Mouse (Mus musculus): ENCODE measurements at regions not wholly inside any gene's neighbourhood (a gene's known extent, or its start where the extent isn't known, plus 50 kb on each side); places are given as distances from the start of the nearest gene placed in this dataset.

DNA sequence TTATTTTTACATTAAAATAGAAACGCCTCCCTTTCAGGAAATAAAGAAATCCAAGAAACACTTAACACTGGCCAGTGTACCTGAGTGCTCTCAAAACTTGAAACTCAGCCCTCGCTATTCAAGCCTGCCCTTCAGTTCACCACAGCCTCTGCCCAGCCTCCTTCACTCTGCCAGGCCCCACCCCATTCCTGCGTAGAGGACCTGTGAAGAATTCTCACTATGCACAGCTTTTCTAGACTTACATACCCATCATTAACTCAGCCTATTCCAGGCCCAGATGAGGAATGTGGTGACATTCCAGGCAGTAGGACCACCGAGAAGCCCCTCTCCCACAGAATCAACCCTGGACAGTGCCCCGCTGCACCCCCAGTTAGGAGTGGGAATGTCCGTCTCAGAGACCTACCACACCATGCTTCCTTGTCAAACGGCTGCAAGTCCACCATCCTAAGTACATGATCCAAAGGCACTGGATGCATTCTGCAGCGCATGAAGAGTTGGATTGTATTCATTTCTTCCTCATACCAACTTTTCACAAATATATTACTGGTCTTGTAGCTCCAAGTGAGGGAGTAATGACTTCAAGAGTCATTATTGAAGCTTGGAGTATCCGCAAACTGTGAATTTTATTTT, 150.0 kb upstream of the Cdkn3 start:
- Histone ChIP-seq H3K4me2 (ENCODE audit: low read depth) (no peak overlapping the region), H3K79me2 (ENCODE audit: control insufficient read depth, insufficient read depth) (no peaks in the 10 kb centered on the region), H3ac (ENCODE audit: control insufficient read depth, insufficient read length) (no peak overlapping the region), H3K4me3 (no peak overlapping the region), H3K27me3 (ENCODE audit: control insufficient read depth, insufficient read depth, insufficient read length) (no peaks in the 10 kb centered on the region), H3K36me3 (ENCODE audit: control insufficient read depth, insufficient read depth) (no peaks in the 10 kb centered on the region)
- TF ChIP-seq MYOD1 (IDR thresholded peaks at IDR 0.05; ENCODE audit: control insufficient read depth in 1 of 3, insufficient read length in 2 of 3, low read depth in 2 of 3) (no peak), MYOG (IDR thresholded peaks at IDR 0.05; ENCODE audit: control insufficient read depth in 1 of 3, insufficient read depth in 1 of 3, insufficient read length in 2 of 3, low read depth in 2 of 3) (no peak), SRF (IDR thresholded peaks at IDR 0.05; ENCODE audit: control insufficient read depth, insufficient read length, low read depth) (no peak), REST (IDR thresholded peaks at IDR 0.05; ENCODE audit: insufficient read depth, insufficient read length) (no peak), CEBPB (IDR thresholded peaks at IDR 0.05; ENCODE audit: insufficient read depth, poor library complexity, severe bottlenecking) (no peak), USF1 (IDR thresholded peaks at IDR 0.05; ENCODE audit: low read depth) (no peak), MAX (IDR thresholded peaks at IDR 0.05; ENCODE audit: low read depth) (no peak), POLR2A (IDR thresholded peaks at IDR 0.05; ENCODE audit: insufficient read length, low read depth) (no peak), POLR2AphosphoS2 (IDR thresholded peaks at IDR 0.05; ENCODE audit: insufficient read length, low read depth) (no peak), TCF3 (IDR thresholded peaks at IDR 0.05; ENCODE audit: insufficient read length, low read depth) (no peak), E2F4 (IDR thresholded peaks at IDR 0.05; ENCODE audit: insufficient read depth) (no peak), TCF12 (IDR thresholded peaks at IDR 0.05; ENCODE audit: insufficient read depth, poor library complexity, severe bottlenecking) (no peak)

DNA sequence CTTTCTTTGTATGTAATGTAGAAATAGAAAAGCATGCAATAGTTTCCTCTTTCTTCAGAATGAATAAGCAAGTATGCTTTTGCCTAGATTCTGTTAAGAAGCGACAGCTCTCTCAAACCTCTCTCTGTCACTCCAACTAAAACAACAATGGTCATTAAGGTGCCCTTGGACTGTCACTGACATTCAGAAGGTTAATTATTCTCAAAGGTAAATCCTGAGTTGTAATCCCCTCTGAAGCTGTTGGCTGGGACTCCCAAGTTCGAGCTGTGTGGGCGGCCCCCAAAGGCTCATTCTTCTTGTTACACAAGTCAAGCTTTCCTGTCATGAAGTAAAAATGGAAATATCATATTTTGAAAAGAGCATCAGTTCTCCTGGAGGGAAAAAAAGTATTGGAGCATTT, 153.6 kb upstream of the Cdkn3 start:
- H3K79me2 ChIP-seq (ENCODE audit: control insufficient read depth, insufficient read depth): no peaks in the 10 kb centered on the region
- no peaks in the 10 kb centered on the region for H3K27me3 ChIP-seq (ENCODE audit: control insufficient read depth, insufficient read depth, insufficient read length)
- H3K4me2 ChIP-seq (ENCODE audit: low read depth): no peak overlapping the region
- H3ac ChIP-seq (ENCODE audit: control insufficient read depth, insufficient read length): no peak overlapping the region
- TF ChIP-seq REST (IDR thresholded peaks at IDR 0.05; ENCODE audit: insufficient read depth, insufficient read length) (no peak), POLR2A (IDR thresholded peaks at IDR 0.05; ENCODE audit: insufficient read length, low read depth) (no peak), TCF12 (IDR thresholded peaks at IDR 0.05; ENCODE audit: insufficient read depth, poor library complexity, severe bottlenecking) (no peak)
- no peak overlapping the region for H3K4me3 ChIP-seq
- no peaks in the 10 kb centered on the region for H3K36me3 ChIP-seq (ENCODE audit: control insufficient read depth, insufficient read depth)

DNA sequence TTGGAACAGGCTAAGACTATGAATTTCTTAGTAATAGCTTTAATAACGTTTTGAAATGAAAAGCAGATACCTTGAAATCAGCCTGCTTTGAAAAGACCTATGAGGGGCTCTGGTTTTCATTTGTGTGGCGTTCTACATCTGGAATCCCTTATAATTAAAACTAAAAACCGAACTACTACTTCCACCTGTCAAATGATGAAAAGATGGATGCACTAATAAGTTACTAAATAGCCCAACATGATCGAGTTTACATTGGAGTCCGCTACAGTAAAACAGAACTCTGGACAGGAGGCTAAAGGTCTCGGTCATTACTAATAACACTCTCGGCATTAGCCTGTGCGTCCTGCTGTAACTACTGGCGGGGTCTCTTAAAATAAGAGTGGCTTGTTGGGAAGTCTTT, 154.3 kb upstream of the Cdkn3 start:
- Histone ChIP-seq H3ac (ENCODE audit: control insufficient read depth, insufficient read length) (no peak overlapping the region), H3K36me3 (ENCODE audit: control insufficient read depth, insufficient read depth) (no peaks in the 10 kb centered on the region), H3K4me2 (ENCODE audit: low read depth) (no peak overlapping the region), H3K79me2 (ENCODE audit: control insufficient read depth, insufficient read depth) (no peaks in the 10 kb centered on the region), H3K4me3 (no peak overlapping the region), H3K27me3 (ENCODE audit: control insufficient read depth, insufficient read depth, insufficient read length) (no peaks in the 10 kb centered on the region)
- TF ChIP-seq MAX (IDR thresholded peaks at IDR 0.05; ENCODE audit: low read depth) (no peak), MYOD1 (IDR thresholded peaks at IDR 0.05; ENCODE audit: control insufficient read depth in 1 of 3, insufficient read length in 2 of 3, low read depth in 2 of 3) (no peak), USF1 (IDR thresholded peaks at IDR 0.05; ENCODE audit: low read depth) (no peak), POLR2A (IDR thresholded peaks at IDR 0.05; ENCODE audit: insufficient read length, low read depth) (no peak), MYOG (IDR thresholded peaks at IDR 0.05; ENCODE audit: control insufficient read depth in 1 of 3, insufficient read depth in 1 of 3, insufficient read length in 2 of 3, low read depth in 2 of 3) (no peak), E2F4 (IDR thresholded peaks at IDR 0.05; ENCODE audit: insufficient read depth) (no peak), SRF (IDR thresholded peaks at IDR 0.05; ENCODE audit: control insufficient read depth, insufficient read length, low read depth) (no peak)

DNA sequence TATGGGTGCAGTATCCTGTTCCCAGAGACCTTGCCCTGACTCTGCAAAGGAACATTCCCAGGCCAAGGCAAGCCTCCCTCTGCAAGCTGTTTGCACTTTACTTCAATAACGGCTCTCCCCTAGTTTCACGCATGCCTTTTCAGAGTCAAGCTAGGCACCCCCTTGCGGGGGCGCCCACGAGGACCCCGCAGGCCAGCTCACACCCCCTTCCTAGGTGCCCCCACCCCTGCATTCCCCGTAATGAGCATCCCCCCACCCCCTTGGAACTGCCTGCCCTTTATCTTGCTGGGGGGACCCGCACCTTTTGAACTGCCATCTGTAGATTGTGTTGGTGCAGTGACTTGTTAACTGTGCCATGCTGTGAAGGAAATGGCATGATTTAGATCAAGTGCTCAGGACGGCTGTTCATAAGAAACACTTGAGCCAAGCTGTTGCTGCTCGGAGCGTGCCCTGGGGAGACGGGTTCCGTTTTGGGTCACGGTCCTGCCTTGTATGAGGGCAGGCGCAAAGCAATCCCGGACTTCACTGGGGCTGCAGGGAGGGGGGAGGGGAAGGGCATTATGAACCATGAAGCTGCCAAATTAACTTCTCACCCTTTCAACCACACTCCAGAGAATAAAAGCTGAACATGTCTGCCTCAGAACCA, 155.3 kb upstream of the Cdkn3 start:
- TF ChIP-seq TCF12 (IDR thresholded peaks at IDR 0.05; ENCODE audit: insufficient read depth, poor library complexity, severe bottlenecking) (no peak), MYOG (IDR thresholded peaks at IDR 0.05; ENCODE audit: control insufficient read depth in 1 of 3, insufficient read depth in 1 of 3, insufficient read length in 2 of 3, low read depth in 2 of 3) (no peak), SRF (IDR thresholded peaks at IDR 0.05; ENCODE audit: control insufficient read depth, insufficient read length, low read depth) (no peak), TCF3 (IDR thresholded peaks at IDR 0.05; ENCODE audit: insufficient read length, low read depth) (no peak), REST (IDR thresholded peaks at IDR 0.05; ENCODE audit: insufficient read depth, insufficient read length) (no peak), E2F4 (IDR thresholded peaks at IDR 0.05; ENCODE audit: insufficient read depth) (no peak), USF1 (IDR thresholded peaks at IDR 0.05; ENCODE audit: low read depth) (no peak), POLR2A (IDR thresholded peaks at IDR 0.05; ENCODE audit: insufficient read length, low read depth) (no peak), MYOD1 (IDR thresholded peaks at IDR 0.05; ENCODE audit: control insufficient read depth in 1 of 3, insufficient read length in 2 of 3, low read depth in 2 of 3) (no peak), CEBPB (IDR thresholded peaks at IDR 0.05; ENCODE audit: insufficient read depth, poor library complexity, severe bottlenecking) (no peak)
- Histone ChIP-seq H3K36me3 (ENCODE audit: control insufficient read depth, insufficient read depth) (no peaks in the 10 kb centered on the region), H3K79me2 (ENCODE audit: control insufficient read depth, insufficient read depth) (no peaks in the 10 kb centered on the region), H3K4me3 (no peak overlapping the region), H3K27me3 (ENCODE audit: control insufficient read depth, insufficient read depth, insufficient read length) (no peaks in the 10 kb centered on the region), H3K4me2 (ENCODE audit: low read depth) (no peak overlapping the region), H3ac (ENCODE audit: control insufficient read depth, insufficient read length) (no peak overlapping the region)

All from myocyte (in vitro differentiated cells).